Mouse (Mus musculus): ENCODE measurements around the gene Rbp3. TPM values are rescaled to one million over a fixed set of nuclear protein-coding genes. Genes with fewer than 3 reads are reported as not detected.
A peak's percentile ranks its signal among the peaks of the same experiment; 100 is the strongest.

Gene Rbp3
- 0.02 TPM in 2 replicates for polyA plus RNA-seq (2012; rRNA removed)

DNA sequence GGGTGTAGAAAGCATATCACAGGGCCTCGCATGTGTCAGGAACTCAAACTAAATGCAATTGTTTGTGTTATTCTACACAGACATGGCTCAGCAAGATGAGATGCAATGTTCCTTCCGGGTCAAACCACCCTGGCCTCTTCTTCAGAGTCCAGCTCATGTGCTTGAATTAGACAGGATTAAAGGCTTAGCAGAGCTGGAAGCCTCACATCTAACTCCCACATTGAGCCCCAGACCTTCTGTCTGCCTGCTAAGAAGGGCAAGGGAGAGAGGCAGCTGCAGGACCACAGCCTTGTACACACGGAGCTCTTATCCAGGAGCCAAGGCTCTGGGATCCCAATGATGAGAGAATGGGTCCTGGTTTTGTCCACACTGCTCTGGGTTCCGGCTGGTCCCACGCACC, at the start of gene Rbp3:
TSS of gene Rbp3 (plus strand) at position 243 of the 400 bp plus-strand sequence.
- TF ChIP-seq CTCF (IDR thresholded peaks at IDR 0.05; ENCODE audit: control insufficient read depth, insufficient read depth, insufficient replicate concordance, low read depth, low read length) (no peak), POLR2A (IDR thresholded peaks at IDR 0.05; ENCODE audit: control insufficient read depth, low read depth, low read length) (no peak)
- no peaks in the 10 kb centered on the region for H3K36me3 ChIP-seq (ENCODE audit: control insufficient read depth, insufficient read depth, low read length)
- no peak within 1 kb of the TSS for H3K27ac ChIP-seq (ENCODE audit: control insufficient read depth, insufficient read depth, low read depth, low read length)
- no peak within 1 kb of the TSS for H3K4me3 ChIP-seq (ENCODE audit: control insufficient read depth, low read depth, low read length)
- peaks cover 9% of the 10 kb centered on the region for H3K4me1 ChIP-seq (ENCODE audit: control insufficient read depth, insufficient read depth, low read length)
- no peaks in the 10 kb centered on the region for H3K27me3 ChIP-seq (ENCODE audit: control insufficient read depth, insufficient read depth, low read length)

GRCm38 (mm10) chr14:33904851-33905250, 49.0 kb upstream of the Rbp3 start:
- Histone ChIP-seq H3K27me3 (ENCODE audit: control insufficient read depth, insufficient read depth, low read length) (no peaks in the 10 kb centered on the region), H3K27ac (ENCODE audit: control insufficient read depth, insufficient read depth, low read depth, low read length) (no peak overlapping the region), H3K4me1 (ENCODE audit: control insufficient read depth, insufficient read depth, low read length) (no peaks in the 10 kb centered on the region), H3K36me3 (ENCODE audit: control insufficient read depth, insufficient read depth, low read length) (no peaks in the 10 kb centered on the region), H3K4me3 (ENCODE audit: control insufficient read depth, low read depth, low read length) (no peak overlapping the region)
- no peak for TF ChIP-seq CTCF (IDR thresholded peaks at IDR 0.05; ENCODE audit: control insufficient read depth, insufficient read depth, insufficient replicate concordance, low read depth, low read length)
- no peak for TF ChIP-seq POLR2A (IDR thresholded peaks at IDR 0.05; ENCODE audit: control insufficient read depth, low read depth, low read length)

DNA sequence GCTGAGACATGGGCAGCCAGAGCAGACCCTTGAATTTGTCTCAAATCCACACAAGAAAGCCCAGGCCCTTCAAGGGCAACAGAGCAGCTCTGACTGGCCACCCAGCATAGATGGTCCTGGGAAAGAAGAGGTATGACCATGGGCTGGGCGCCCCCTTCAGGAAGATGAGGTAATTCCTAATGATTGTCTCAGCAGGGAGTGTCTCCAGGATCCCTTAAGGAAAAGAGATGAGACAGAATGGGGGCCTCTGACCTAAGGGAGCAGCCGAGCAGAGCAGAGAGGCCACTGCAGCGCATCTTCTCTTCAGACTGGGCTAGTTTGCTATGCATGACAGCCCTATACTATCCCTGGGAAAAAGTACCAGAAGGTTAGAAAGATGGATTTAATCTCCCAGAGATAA, 40.1 kb upstream of the Rbp3 start:
- no peak for TF ChIP-seq POLR2A (IDR thresholded peaks at IDR 0.05; ENCODE audit: control insufficient read depth, low read depth, low read length)
- no peak; the same call in 1 of the 2 replicates for TF ChIP-seq CTCF (IDR thresholded peaks at IDR 0.05; ENCODE audit: control insufficient read depth, insufficient read depth, insufficient replicate concordance, low read depth, low read length)
- Histone ChIP-seq H3K27me3 (ENCODE audit: control insufficient read depth, insufficient read depth, low read length) (no peaks in the 10 kb centered on the region), H3K4me3 (ENCODE audit: control insufficient read depth, low read depth, low read length) (no peak overlapping the region), H3K36me3 (ENCODE audit: control insufficient read depth, insufficient read depth, low read length) (no peaks in the 10 kb centered on the region), H3K4me1 (ENCODE audit: control insufficient read depth, insufficient read depth, low read length) (no peaks in the 10 kb centered on the region), H3K27ac (ENCODE audit: control insufficient read depth, insufficient read depth, low read depth, low read length) (no peak overlapping the region)

DNA sequence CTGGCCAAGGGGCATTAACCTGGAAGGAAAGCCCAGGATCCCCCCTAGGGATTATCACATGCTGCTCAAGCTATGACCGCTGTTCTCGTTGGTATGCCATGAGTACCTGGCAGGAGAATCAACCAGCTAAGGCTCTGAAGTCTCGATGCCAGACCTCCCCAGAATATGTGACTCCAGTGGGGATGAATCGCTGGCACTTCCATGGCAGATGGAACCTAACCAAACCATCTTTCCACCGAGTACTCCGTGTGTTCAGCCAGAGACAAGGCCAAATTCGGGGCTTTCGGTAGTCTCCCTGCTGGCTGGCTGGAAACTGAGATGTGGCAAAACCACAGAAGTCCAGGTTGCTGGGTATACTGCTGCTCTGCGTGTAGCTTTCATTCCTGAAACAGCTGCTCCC, 39.6 kb upstream of the Rbp3 start:
- no peaks in the 10 kb centered on the region for H3K27me3 ChIP-seq (ENCODE audit: control insufficient read depth, insufficient read depth, low read length)
- TF ChIP-seq POLR2A (IDR thresholded peaks at IDR 0.05; ENCODE audit: control insufficient read depth, low read depth, low read length) (no peak), CTCF (IDR thresholded peaks at IDR 0.05; ENCODE audit: control insufficient read depth, insufficient read depth, insufficient replicate concordance, low read depth, low read length) (no peak)
- no peak overlapping the region for H3K4me3 ChIP-seq (ENCODE audit: control insufficient read depth, low read depth, low read length)
- no peaks in the 10 kb centered on the region for H3K36me3 ChIP-seq (ENCODE audit: control insufficient read depth, insufficient read depth, low read length)
- H3K27ac ChIP-seq (ENCODE audit: control insufficient read depth, insufficient read depth, low read depth, low read length), result no peak overlapping the region
- no peaks in the 10 kb centered on the region for H3K4me1 ChIP-seq (ENCODE audit: control insufficient read depth, insufficient read depth, low read length)

- Histone ChIP-seq H3K27ac (ENCODE audit: control insufficient read depth, insufficient read depth, low read depth, low read length) (no peak overlapping the region), H3K4me3 (ENCODE audit: control insufficient read depth, low read depth, low read length) (no peak overlapping the region), H3K27me3 (ENCODE audit: control insufficient read depth, insufficient read depth, low read length) (no peaks in the 10 kb centered on the region), H3K36me3 (ENCODE audit: control insufficient read depth, insufficient read depth, low read length) (no peaks in the 10 kb centered on the region), H3K4me1 (ENCODE audit: control insufficient read depth, insufficient read depth, low read length) (peaks cover 3% of the 10 kb centered on the region)
- TF ChIP-seq CTCF (IDR thresholded peaks at IDR 0.05; ENCODE audit: control insufficient read depth, insufficient read depth, insufficient replicate concordance, low read depth, low read length), result no peak
- TF ChIP-seq POLR2A (IDR thresholded peaks at IDR 0.05; ENCODE audit: control insufficient read depth, low read depth, low read length), result no peak
Observed at GRCm38 (mm10) chr14:33920727-33921559, 32.9 kb upstream of the Rbp3 start.

DNA sequence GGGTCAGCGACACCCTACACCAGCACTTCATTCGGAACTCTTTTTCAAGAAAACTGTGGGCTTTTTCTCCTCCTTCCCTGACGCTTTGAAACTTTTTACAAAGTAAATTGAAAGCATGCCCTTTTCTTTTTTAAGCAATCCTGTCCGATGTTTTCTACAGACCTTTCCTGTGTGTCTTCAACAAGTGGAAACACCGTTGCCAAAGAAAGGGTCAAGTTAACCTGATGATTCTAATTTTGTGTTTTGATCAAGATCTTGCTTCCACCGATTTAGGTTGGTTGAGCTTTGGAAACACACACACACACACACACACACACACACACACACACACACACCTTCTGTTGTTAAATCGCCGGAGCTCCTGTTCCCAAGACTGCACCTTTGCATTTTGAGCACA, 31.0 kb upstream of the Rbp3 start:
- Histone ChIP-seq H3K36me3 (ENCODE audit: control insufficient read depth, insufficient read depth, low read length) (no peaks in the 10 kb centered on the region), H3K4me3 (ENCODE audit: control insufficient read depth, low read depth, low read length) (peak overlapping the region; percentile 6; the same call in 1 of the 2 replicates), H3K27me3 (ENCODE audit: control insufficient read depth, insufficient read depth, low read length) (no peaks in the 10 kb centered on the region), H3K27ac (ENCODE audit: control insufficient read depth, insufficient read depth, low read depth, low read length) (no peak overlapping the region), H3K4me1 (ENCODE audit: control insufficient read depth, insufficient read depth, low read length) (peaks cover 3% of the 10 kb centered on the region)
- TF ChIP-seq CTCF (IDR thresholded peaks at IDR 0.05; ENCODE audit: control insufficient read depth, insufficient read depth, insufficient replicate concordance, low read depth, low read length) (no peak), POLR2A (IDR thresholded peaks at IDR 0.05; ENCODE audit: control insufficient read depth, low read depth, low read length) (no peak)

DNA sequence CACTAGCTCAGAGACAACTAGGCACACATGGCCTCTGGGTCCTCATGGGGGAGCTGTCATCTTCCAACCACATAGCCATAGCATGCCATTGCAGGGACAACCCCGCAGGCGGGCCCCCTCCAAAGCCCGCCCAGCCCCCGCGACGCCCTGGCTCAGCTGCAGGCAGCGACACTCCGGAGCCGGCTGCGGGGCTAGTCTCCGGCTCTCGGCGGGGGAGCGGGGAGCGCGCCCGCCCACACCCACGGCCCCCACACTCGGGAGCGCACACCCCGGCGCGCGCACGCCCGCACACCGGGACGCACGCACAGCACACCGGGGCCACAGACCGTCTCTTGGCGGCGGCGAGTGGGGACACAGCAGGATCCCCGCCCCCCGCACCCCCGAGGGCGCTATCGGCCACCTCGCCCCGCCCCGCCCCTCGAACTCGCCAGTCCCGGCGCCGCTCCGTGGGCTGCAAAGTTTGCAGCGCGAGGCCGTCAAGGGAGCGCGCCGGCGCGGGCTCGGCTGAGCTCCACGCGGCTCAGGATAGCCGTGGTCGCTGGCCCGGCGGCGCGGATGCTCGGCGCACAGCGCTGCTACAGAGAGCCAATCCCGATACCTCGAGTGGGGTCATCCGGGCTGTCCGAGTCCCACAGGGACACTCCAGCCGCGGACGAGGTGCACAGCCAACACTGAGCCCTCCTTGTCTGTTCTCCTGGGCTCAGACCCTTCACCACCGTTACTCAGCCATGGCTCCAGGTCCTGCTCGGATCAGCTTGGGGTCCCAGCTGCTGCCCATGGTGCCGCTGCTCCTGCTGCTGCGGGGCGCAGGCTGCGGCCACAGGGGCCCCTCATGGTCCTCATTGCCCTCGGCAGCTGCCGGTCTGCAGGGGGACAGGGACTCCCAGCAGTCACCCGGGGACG, 30.4 kb upstream of the Rbp3 start, which contains the start of gene Gdf10:
TSS of gene Gdf10 (plus strand) at position 420 of the 903 bp plus-strand sequence.
- Histone ChIP-seq H3K36me3 (ENCODE audit: control insufficient read depth, insufficient read depth, low read length) (no peaks in the 10 kb centered on the region), H3K4me1 (ENCODE audit: control insufficient read depth, insufficient read depth, low read length) (peaks cover 3% of the 10 kb centered on the region), H3K27me3 (ENCODE audit: control insufficient read depth, insufficient read depth, low read length) (no peaks in the 10 kb centered on the region), H3K27ac (ENCODE audit: control insufficient read depth, insufficient read depth, low read depth, low read length) (no peak within 1 kb of the TSS), H3K4me3 (ENCODE audit: control insufficient read depth, low read depth, low read length) (peak within 1 kb of the TSS; percentile 6)
- TF ChIP-seq CTCF (IDR thresholded peaks at IDR 0.05; ENCODE audit: control insufficient read depth, insufficient read depth, insufficient replicate concordance, low read depth, low read length), result no peak
